Mouse (Mus musculus) G1E (cell line): ENCODE data around the gene Acot6.

ENCODE experiments used
- CTCF ChIP-seq: IDR thresholded peaks from 2 replicates; pipeline ENCODE4 v1.5.1; 2012; ENCODE audit warnings: low read depth, low read length, inconsistent platforms, mixed read lengths
- GATA1 ChIP-seq: IDR thresholded peaks from 2 replicates; pipeline ENCODE4 v1.6.1; 2012; ENCODE audit warnings: borderline replicate concordance, low read length, inconsistent platforms, mixed read lengths
- POLR2AphosphoS5 ChIP-seq: IDR thresholded peaks from 2 replicates; pipeline ENCODE4 v1.6.1; 2012; ENCODE audit warnings: low read depth, low read length, inconsistent platforms; ENCODE audit not compliant: insufficient replicate concordance

GRCm38 (mm10) chr12:84107012-84107411, 6.6 kb downstream of the Acot6 start:
- TF ChIP-seq CTCF (no peak), POLR2AphosphoS5 (no peak), GATA1 (no peak)
